Mouse (Mus musculus): ENCODE results near the gene Lmo3. TPM values are rescaled to one million over a fixed set of nuclear protein-coding genes. Genes with fewer than 3 reads are reported as not detected.

The Lmo3 gene
- polyA plus RNA-seq, 1 experiment from 2014 or later = 19.9 TPM

DNA sequence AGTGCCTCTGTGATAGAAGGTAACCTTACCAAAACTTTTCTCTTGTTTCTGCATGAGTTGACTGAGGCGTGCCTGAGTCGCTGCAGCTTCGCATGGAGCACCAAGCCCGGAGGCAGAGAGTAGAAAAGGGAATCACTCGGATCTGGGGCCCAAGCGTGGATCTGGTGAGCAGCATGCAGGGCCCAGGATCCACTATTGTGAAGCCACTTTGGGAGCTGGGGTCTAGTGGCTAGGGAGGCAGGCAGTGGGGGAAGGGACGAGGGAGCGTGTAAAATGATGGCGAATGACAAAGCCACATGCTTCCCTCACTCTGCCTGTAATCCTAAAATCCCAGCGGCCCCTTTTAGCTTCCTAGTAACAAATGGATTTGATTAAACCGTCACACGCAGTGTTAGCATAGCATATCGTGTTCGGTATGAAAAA lies 160.6 kb downstream of the Lmo3 start:
- peak overlapping the region; percentile 71 for H3K4me2 ChIP-seq (replicated peaks)
- H3K27ac ChIP-seq = peak overlapping the region; percentile 46; the same call in 1 of the 2 replicates
- H3K4me1 ChIP-seq = peaks cover 32% of the 10 kb centered on the region
- ATAC-seq (ENCODE audit: low FRiP score, low read depth) = peak; percentile 42
- H3K9me3 ChIP-seq = no peaks in the 10 kb centered on the region
- 0 out of 2 replicates have a peak overlapping the region, but pooled peaks have one; percentile 42 for H3K9ac ChIP-seq
- 1% methylated on average over 14 of the region's 14 CpGs for WGBS
- peak overlapping the region; percentile 26 for H3K4me3 ChIP-seq
- H3K27me3 ChIP-seq (replicated peaks) = no peaks in the 10 kb centered on the region
- no peaks in the 10 kb centered on the region for H3K36me3 ChIP-seq

DNA sequence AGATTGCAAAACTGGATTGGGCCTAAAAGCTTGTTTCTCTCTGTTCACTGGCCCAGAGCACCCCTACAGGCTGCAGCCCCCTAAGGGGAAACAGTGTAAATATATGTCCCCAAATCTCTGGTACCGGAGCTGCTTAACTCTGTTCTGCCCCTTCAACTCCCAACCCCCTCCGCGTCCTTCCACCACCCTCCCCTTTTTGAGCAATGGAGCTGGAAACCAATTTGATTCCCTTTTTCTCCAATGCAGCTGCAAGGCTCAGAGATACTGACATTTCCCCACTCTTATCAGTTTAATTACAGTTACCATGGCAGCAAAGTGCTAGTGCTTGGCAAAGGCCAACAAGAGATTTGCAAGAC lies 161.3 kb downstream of the Lmo3 start:
- Histone ChIP-seq H3K4me3 (peak overlapping the region; percentile 26), H3K9ac (peak overlapping the region; percentile 18; the same call in 1 of the 2 replicates), H3K36me3 (no peaks in the 10 kb centered on the region), H3K4me2 (replicated peaks) (peak overlapping the region; percentile 71), H3K9me3 (no peaks in the 10 kb centered on the region), H3K27me3 (replicated peaks) (no peaks in the 10 kb centered on the region), H3K4me1 (peaks cover 32% of the 10 kb centered on the region), H3K27ac (peak overlapping the region; percentile 37; the same call in 1 of the 2 replicates)
- WGBS = 1% methylated on average over 3 of the region's 3 CpGs
- peak; percentile 34 for ATAC-seq (ENCODE audit: low FRiP score, low read depth)

DNA sequence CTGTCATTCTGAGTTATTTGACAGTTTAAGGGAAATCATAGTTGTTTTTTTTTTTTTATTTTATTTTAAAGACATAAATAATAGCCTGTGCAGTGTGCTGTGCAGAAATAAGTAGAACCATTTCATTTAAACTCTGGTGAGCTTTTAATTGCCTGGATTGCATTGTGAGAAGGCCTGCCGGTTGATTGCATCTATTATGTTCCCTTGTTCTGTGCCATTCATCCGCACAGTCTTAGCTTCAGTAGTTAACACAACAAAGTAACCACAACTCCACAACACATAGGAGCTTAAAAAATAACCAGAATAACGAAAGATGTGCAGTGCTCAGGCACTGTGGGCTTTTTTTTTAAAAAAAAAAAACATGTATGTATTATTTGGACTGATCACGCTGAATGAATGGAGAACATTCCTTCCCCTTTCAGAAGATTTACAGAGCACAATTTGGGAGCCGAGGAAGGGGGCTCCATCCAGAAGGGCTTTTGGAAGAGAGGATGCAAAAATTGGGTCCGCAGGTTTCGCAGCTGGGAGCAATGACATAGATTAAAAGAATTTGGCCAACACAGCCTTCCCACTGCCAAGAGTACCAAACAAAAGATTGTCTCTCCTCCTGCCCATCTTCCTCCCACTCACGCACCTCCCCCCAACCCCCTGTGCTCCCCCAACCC lies 161.8 kb downstream of the Lmo3 start:
- 0 out of 2 replicates have a peak, but pooled peaks have one; percentile 35 for ATAC-seq (ENCODE audit: low FRiP score, low read depth)
- Histone ChIP-seq H3K4me3 (peak overlapping the region; percentile 26), H3K4me1 (peaks cover 32% of the 10 kb centered on the region), H3K9ac (peak overlapping the region; percentile 18; the same call in 1 of the 2 replicates), H3K27me3 (replicated peaks) (no peaks in the 10 kb centered on the region), H3K9me3 (no peaks in the 10 kb centered on the region), H3K36me3 (no peaks in the 10 kb centered on the region), H3K4me2 (replicated peaks) (peak overlapping the region; percentile 71), H3K27ac (peak overlapping the region; percentile 37; the same call in 1 of the 2 replicates)
- WGBS = 11% methylated on average over 8 of the region's 8 CpGs

DNA sequence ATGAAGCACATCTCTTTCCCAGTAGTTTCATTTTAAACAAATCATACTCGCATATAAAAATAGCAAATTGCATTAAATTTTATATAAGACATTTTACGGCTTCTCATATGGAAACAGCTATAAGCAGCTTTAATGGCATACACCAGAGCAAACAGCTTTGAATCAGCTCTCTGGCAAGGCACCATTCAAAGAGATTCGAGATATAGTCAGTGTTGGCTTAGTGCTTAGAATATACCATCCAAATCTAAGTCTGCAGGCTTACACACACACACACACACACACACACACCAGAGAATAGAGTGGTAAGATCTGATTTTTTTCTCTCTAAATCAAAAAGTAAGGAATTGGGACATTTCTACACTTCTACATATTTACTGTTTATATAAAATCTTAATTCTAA lies 169.7 kb downstream of the Lmo3 start:
- H3K9ac ChIP-seq = no peak overlapping the region
- H3K27me3 ChIP-seq (replicated peaks) = no peaks in the 10 kb centered on the region
- no peaks in the 10 kb centered on the region for H3K9me3 ChIP-seq
- WGBS = 87% methylated on average over 3 of the region's 3 CpGs
- ATAC-seq (ENCODE audit: low FRiP score, low read depth) = no peak
- H3K4me3 ChIP-seq = no peak overlapping the region
- H3K36me3 ChIP-seq = no peaks in the 10 kb centered on the region
- no peak overlapping the region for H3K27ac ChIP-seq
- H3K4me1 ChIP-seq = no peaks in the 10 kb centered on the region
- no peak overlapping the region for H3K4me2 ChIP-seq (replicated peaks)

DNA sequence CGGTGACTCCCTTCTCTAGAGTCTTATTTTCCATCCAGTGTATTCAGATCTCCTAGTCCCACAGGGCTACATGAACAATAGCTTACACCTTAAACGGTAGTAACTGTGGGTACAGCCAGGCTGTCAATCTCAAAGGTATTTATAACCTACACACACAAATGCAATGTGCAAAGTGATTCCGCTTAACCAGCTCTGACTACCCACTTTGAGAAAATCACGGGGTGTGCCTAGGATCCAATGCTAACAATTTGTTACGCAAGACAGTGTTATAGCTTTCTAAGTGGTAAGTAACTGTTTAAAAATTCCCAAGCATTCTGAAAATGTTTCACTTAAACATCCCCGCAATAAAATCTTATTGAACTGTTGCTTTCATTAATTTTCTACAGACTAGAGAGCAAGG lies 179.7 kb downstream of the Lmo3 start:
- no peaks in the 10 kb centered on the region for H3K36me3 ChIP-seq
- no peak overlapping the region for H3K4me3 ChIP-seq
- 79% methylated on average over 6 of the region's 6 CpGs for WGBS
- H3K9ac ChIP-seq = no peak overlapping the region
- ATAC-seq (ENCODE audit: low FRiP score, low read depth) = no peak
- H3K4me1 ChIP-seq = no peaks in the 10 kb centered on the region
- no peak overlapping the region for H3K27ac ChIP-seq
- no peaks in the 10 kb centered on the region for H3K9me3 ChIP-seq
- H3K4me2 ChIP-seq (replicated peaks) = no peak overlapping the region
- H3K27me3 ChIP-seq (replicated peaks) = no peaks in the 10 kb centered on the region

DNA sequence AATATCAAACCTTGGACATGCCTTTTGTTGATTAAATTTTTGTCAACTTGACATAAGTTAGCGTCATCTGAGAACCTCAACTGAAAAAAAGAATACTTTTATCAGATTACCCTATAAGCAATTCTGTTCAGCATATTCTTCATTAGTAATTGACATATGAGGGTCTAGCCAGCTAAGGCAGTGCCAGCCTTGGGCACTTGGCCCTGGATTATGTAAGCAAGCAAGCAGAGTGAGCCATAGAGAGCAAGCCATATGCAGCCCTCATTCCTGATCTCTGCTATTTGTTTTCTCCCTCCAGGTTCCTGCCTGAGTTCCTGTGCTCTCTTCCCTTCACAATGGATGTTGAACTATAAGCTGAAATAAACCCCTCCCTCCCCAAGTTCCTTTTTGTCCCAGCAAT lies 182.9 kb downstream of the Lmo3 start:
- Histone ChIP-seq H3K4me3 (no peak overlapping the region), H3K36me3 (no peaks in the 10 kb centered on the region), H3K27me3 (replicated peaks) (no peaks in the 10 kb centered on the region), H3K27ac (no peak overlapping the region), H3K9me3 (no peaks in the 10 kb centered on the region), H3K9ac (no peak overlapping the region), H3K4me1 (no peaks in the 10 kb centered on the region), H3K4me2 (replicated peaks) (no peak overlapping the region)
- no peak for ATAC-seq (ENCODE audit: low FRiP score, low read depth)
- WGBS = 93% methylated on average over 1 of the region's 1 CpGs

DNA sequence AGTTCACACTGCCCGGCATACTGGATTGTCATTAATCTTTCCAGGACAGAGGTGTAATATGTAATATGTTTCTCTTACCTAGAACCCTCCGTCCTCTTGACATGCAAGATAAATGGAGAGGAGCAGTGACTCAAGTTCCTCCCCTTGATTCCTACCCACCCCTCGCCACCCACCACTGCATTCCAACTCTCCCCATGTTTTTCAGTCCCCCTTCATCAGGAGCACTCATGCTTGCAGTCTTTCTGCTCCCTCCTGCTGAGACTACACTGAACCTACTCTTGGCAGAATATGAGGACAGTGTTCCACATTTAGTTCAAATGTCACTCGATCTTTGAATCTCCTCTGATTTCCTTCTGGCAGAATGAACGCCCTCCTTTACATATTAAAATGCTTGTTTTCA lies 190.7 kb downstream of the Lmo3 start:
- Histone ChIP-seq H3K9me3 (no peaks in the 10 kb centered on the region), H3K27ac (no peak overlapping the region), H3K4me1 (no peaks in the 10 kb centered on the region), H3K27me3 (replicated peaks) (no peaks in the 10 kb centered on the region), H3K4me2 (replicated peaks) (no peak overlapping the region), H3K4me3 (no peak overlapping the region), H3K36me3 (no peaks in the 10 kb centered on the region), H3K9ac (no peak overlapping the region)
- 73% methylated on average over 5 of the region's 5 CpGs for WGBS
- ATAC-seq (ENCODE audit: low FRiP score, low read depth) = no peak

DNA sequence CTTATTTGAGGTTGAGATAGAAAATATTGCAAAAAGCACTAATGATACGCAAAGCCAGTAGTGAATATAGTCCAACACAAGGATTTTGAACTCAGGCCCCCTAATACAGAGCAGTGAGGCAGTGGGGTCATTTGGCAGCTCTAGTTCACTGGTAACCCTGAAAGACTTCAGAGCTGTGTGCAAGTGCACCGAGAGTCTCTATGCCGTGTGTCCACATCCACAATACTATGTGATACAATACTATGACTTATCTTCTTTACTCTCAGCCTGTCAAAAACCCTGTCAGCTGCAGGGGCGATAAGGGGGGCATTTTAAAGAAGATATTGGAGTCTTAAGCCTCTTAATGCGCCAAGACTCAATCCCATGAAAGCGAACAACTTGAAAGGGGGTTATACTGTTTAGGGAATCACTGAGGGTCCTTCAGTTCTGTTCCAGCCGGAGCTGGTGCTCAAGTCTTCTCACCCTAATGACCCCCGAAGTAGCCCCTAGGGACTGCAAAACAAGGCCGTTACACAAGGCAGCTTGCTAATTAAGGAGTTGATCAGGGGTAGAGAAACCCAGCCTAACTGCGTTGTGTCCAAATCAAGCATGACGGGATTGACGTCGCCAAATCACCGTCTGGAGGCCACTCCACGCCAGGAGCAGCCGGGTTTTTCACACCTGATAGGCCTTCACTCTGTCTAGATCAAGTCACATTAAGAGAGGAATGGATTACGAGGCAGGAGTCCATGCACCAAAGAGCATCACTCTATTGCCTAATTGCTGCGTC lies 193.4 kb downstream of the Lmo3 start:
- no peaks in the 10 kb centered on the region for H3K27me3 ChIP-seq (replicated peaks)
- no peaks in the 10 kb centered on the region for H3K4me1 ChIP-seq
- H3K9ac ChIP-seq = no peak overlapping the region
- H3K9me3 ChIP-seq = no peaks in the 10 kb centered on the region
- H3K4me3 ChIP-seq = no peak overlapping the region
- H3K36me3 ChIP-seq = no peaks in the 10 kb centered on the region
- H3K4me2 ChIP-seq (replicated peaks) = no peak overlapping the region
- no peak overlapping the region for H3K27ac ChIP-seq
- peak; percentile 49; the same call in 1 of the 2 replicates for ATAC-seq (ENCODE audit: low FRiP score, low read depth)
- WGBS = 70% methylated on average over 18 of the region's 18 CpGs

DNA sequence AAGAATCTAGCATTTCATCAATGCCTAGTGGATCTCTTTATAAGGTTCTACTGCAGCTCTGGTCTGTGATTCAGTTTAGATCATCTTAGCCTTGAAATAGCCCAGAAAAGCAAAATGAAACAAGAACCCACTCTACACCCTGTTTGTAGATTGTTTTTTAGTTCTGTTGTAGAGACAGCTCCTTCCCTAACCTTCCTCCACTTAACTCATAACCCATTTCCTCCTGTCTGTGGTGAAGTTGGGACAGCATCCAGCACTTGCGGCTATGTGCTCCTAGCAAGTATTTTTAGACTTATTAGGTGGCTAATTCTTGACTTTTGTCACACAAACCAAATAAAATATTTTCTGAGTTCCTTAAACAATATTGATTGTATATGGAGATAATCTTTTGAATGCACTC lies 198.6 kb downstream of the Lmo3 start:
- H3K36me3 ChIP-seq = no peaks in the 10 kb centered on the region
- H3K27me3 ChIP-seq (replicated peaks) = no peaks in the 10 kb centered on the region
- no peaks in the 10 kb centered on the region for H3K4me1 ChIP-seq
- no peak for ATAC-seq (ENCODE audit: low FRiP score, low read depth)
- H3K27ac ChIP-seq = no peak overlapping the region
- WGBS = 94% methylated on average over 1 of the region's 1 CpGs
- H3K4me3 ChIP-seq = no peak overlapping the region
- H3K9ac ChIP-seq = no peak overlapping the region
- no peak overlapping the region for H3K4me2 ChIP-seq (replicated peaks)
- H3K9me3 ChIP-seq = no peaks in the 10 kb centered on the region

DNA sequence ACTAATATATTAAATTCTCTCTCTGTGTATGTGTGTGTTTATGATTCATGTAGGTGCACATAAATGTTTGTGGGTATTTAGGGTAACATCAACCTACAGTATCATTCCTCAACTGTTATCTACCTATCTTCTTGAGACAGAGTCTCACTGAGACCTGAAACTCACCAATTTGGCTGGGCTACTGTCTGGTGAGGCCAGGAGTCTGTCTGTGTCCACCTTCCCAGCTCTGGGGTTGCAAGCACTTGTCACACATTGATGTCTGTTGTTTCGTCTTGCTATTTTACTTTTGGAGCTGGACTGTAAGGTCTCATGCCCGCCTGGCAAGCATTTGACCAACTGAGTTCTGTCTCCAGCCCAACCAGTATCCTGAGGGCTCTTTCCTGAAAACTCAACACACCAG lies 210.6 kb downstream of the Lmo3 start:
- Histone ChIP-seq H3K4me3 (no peak overlapping the region), H3K4me2 (replicated peaks) (no peak overlapping the region), H3K27ac (no peak overlapping the region), H3K36me3 (no peaks in the 10 kb centered on the region), H3K27me3 (replicated peaks) (no peaks in the 10 kb centered on the region), H3K4me1 (no peaks in the 10 kb centered on the region), H3K9me3 (no peaks in the 10 kb centered on the region), H3K9ac (no peak overlapping the region)
- WGBS = 89% methylated on average over 2 of the region's 2 CpGs
- no peak for ATAC-seq (ENCODE audit: low FRiP score, low read depth)

DNA sequence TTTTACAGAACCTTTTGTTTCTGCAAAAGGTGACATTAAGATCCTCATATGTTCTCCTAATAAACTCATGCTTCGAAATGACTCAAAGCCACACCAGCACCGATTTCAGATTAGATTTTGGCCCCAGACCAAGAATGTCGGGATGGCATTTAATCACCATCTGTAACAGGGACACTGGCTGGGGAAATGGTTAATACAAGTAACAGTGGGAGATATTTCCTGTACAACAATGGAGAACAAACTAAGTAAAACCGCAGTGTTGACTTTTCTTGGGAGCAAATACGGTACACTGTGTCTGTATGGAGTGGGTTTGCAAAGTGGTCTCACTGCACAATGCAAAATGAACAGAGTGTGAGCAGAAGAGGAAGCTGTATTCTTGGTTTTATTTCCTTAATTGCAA lies 217.7 kb downstream of the Lmo3 start:
- Histone ChIP-seq H3K4me1 (no peaks in the 10 kb centered on the region), H3K36me3 (no peaks in the 10 kb centered on the region), H3K9me3 (no peaks in the 10 kb centered on the region), H3K9ac (no peak overlapping the region), H3K4me2 (replicated peaks) (no peak overlapping the region), H3K27me3 (replicated peaks) (no peaks in the 10 kb centered on the region), H3K4me3 (no peak overlapping the region), H3K27ac (no peak overlapping the region)
- ATAC-seq (ENCODE audit: low FRiP score, low read depth) = no peak
- 75% methylated on average over 5 of the region's 5 CpGs for WGBS

DNA sequence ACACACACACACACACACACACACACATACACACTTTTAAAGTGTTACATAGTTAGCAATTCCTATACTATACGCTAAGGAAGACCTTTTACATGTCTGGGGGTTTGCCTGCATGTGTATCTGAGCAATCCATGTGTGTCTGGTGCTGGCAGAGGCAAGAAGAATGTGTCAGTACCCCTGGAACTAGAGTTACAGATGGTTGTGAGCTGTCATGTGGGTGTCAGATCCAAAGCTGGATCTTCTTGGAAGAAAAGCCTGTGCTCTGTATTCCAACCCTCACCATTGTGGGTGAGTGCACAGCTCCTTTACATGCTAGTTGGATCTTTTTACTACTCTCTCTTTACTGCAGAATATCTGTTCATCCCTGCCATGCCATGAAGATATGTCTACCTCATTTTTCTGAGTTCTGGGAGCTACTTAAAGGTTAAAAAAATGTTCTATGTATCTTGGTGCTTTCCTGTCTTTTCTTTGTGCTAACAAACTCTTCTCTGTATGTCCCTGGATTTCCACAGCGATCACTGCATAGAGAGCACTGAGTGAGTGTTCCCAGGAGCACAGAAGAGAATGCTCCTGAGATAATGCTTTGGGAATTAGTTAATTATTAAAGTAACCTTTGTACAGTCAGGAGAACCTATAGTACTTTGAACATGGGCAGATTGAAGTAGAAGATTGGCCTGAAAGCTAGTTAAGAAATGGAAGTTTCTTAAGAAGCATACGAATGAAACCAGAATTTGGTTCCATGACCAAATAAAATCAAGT lies 231.0 kb downstream of the Lmo3 start:
- WGBS = 81% methylated on average over 3 of the region's 3 CpGs

More for the DNA sequence above, 231.0 kb downstream of the Lmo3 start:
- H3K4me1 ChIP-seq = no peaks in the 10 kb centered on the region
- no peaks in the 10 kb centered on the region for H3K36me3 ChIP-seq
- no peak overlapping the region for H3K4me2 ChIP-seq (replicated peaks)
- no peaks in the 10 kb centered on the region for H3K27me3 ChIP-seq (replicated peaks)
- no peak overlapping the region for H3K9ac ChIP-seq
- no peak for ATAC-seq (ENCODE audit: low FRiP score, low read depth)
- H3K4me3 ChIP-seq = no peak overlapping the region
- no peak overlapping the region for H3K27ac ChIP-seq
- H3K9me3 ChIP-seq = no peaks in the 10 kb centered on the region
